Mouse (Mus musculus): ENCODE measurements around the gene Slc25a12. TPM values are rescaled to one million over a fixed set of nuclear protein-coding genes. Genes with fewer than 3 reads are reported as not detected.

The Slc25a12 gene
- polyA plus RNA-seq, 1 experiment: 40.7 TPM

DNA sequence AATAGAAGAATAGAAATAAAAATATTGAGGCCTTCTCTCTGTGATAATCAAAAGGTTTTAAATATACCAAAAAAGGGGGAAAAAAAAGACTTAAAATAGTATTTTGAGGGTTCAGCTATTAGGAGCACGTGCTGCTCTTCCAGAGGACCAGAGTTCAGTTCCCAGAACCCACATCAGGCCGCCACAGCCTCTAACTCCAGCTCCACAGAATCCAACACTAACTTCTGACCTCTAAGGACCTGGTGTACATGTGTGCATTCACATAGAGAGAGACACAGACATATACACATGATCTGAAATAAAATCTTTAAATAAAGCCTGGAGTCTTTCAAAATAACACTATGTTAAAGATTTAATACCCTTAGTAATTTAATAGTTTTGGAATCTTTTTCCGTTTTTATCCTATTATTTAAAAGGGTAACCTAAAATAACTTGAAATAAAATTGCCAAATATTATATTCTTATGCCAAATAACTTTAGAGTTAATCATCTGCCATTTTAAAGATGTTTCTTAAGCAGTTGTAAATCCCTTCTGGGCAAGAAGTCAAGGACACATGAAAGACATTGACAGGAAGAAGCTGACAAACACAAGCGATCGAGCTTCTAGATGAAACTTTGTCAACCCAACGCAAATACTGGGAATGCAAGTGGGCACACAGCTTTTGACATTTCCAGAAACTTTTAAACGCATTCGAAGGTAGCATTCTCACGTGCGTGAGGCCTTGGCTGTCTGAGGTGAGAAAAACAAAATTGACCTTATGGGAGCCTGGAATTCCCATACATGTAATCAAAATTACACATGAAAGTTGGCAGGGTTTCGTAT is 16.4 kb downstream of the Slc25a12 start:
- no peaks in the 10 kb centered on the region for H3K79me2 ChIP-seq (ENCODE audit: control insufficient read depth, insufficient read depth)
- TF ChIP-seq REST (IDR thresholded peaks at IDR 0.05; ENCODE audit: insufficient read depth, insufficient read length) (no peak), POLR2A (IDR thresholded peaks at IDR 0.05; ENCODE audit: insufficient read length, low read depth) (no peak), USF1 (IDR thresholded peaks at IDR 0.05; ENCODE audit: low read depth) (no peak), TCF12 (IDR thresholded peaks at IDR 0.05; ENCODE audit: insufficient read depth, poor library complexity, severe bottlenecking) (no peak), TCF3 (IDR thresholded peaks at IDR 0.05; ENCODE audit: insufficient read length, low read depth) (no peak), CEBPB (IDR thresholded peaks at IDR 0.05; ENCODE audit: insufficient read depth, poor library complexity, severe bottlenecking) (no peak), MYOD1 (IDR thresholded peaks at IDR 0.05; ENCODE audit: control insufficient read depth in 1 of 3, insufficient read length in 2 of 3, low read depth in 2 of 3) (no peak), POLR2AphosphoS2 (IDR thresholded peaks at IDR 0.05; ENCODE audit: insufficient read length, low read depth) (no peak)
- H3K27me3 ChIP-seq (ENCODE audit: control insufficient read depth, insufficient read depth, insufficient read length): no peaks in the 10 kb centered on the region
- no peaks in the 10 kb centered on the region for H3K36me3 ChIP-seq (ENCODE audit: control insufficient read depth, insufficient read depth)
- H3ac ChIP-seq (ENCODE audit: control insufficient read depth, insufficient read length): no peak overlapping the region
- no peak overlapping the region for H3K4me2 ChIP-seq (ENCODE audit: low read depth)
- H3K4me3 ChIP-seq: no peak overlapping the region

DNA sequence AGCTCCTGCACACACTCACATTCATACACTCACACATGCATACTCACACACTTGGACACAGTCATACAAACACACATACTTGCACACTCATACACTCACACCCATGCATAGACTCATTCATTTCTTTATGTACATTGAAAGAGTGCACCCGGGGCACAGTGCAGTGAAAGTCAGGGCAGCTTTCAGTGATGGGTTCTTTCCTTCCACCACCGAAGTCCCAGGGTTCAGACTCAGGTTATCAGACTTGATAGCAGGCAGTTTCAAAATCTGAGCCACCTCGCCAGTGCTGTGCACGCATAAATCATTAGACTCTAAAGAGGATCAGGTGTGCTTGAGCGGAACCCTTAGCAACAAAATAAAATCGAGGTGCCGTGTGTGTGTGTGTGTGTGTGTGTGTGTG is 17.4 kb downstream of the Slc25a12 start:
- Histone ChIP-seq H3ac (ENCODE audit: control insufficient read depth, insufficient read length) (no peak overlapping the region), H3K4me3 (no peak overlapping the region), H3K4me2 (ENCODE audit: low read depth) (no peak overlapping the region), H3K79me2 (ENCODE audit: control insufficient read depth, insufficient read depth) (no peaks in the 10 kb centered on the region), H3K27me3 (ENCODE audit: control insufficient read depth, insufficient read depth, insufficient read length) (no peaks in the 10 kb centered on the region), H3K36me3 (ENCODE audit: control insufficient read depth, insufficient read depth) (no peaks in the 10 kb centered on the region)
- TF ChIP-seq REST (IDR thresholded peaks at IDR 0.05; ENCODE audit: insufficient read depth, insufficient read length) (no peak), MYOD1 (IDR thresholded peaks at IDR 0.05; ENCODE audit: control insufficient read depth in 1 of 3, insufficient read length in 2 of 3, low read depth in 2 of 3) (no peak), POLR2A (IDR thresholded peaks at IDR 0.05; ENCODE audit: insufficient read length, low read depth) (no peak), MAX (IDR thresholded peaks at IDR 0.05; ENCODE audit: low read depth) (no peak), POLR2AphosphoS2 (IDR thresholded peaks at IDR 0.05; ENCODE audit: insufficient read length, low read depth) (no peak), TCF12 (IDR thresholded peaks at IDR 0.05; ENCODE audit: insufficient read depth, poor library complexity, severe bottlenecking) (no peak), MYOG (IDR thresholded peaks at IDR 0.05; ENCODE audit: control insufficient read depth in 1 of 3, insufficient read depth in 1 of 3, insufficient read length in 2 of 3, low read depth in 2 of 3) (no peak), TCF3 (IDR thresholded peaks at IDR 0.05; ENCODE audit: insufficient read length, low read depth) (no peak), E2F4 (IDR thresholded peaks at IDR 0.05; ENCODE audit: insufficient read depth) (no peak), SRF (IDR thresholded peaks at IDR 0.05; ENCODE audit: control insufficient read depth, insufficient read length, low read depth) (no peak)

DNA sequence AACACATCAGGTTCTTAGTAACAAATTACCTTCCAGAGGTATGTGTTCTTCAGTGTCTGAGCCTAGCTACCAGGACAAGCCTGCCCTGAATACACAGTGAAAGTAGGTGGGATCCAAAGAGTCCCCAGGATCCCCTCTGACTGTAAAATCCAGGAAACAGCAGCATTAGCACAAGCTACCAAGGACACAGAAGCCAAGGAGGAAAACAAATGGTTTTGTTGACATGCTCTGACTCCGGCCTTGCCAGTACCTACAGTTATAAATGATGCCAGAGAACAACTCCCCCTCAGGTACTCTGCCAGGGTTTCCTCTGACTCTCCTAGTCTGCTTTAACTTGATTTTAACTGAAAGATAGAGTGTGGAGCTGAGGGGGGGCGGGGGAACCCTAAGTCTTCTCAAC is 18.0 kb downstream of the Slc25a12 start:
- Histone ChIP-seq H3K79me2 (ENCODE audit: control insufficient read depth, insufficient read depth) (no peaks in the 10 kb centered on the region), H3K27me3 (ENCODE audit: control insufficient read depth, insufficient read depth, insufficient read length) (no peaks in the 10 kb centered on the region), H3K4me2 (ENCODE audit: low read depth) (no peak overlapping the region), H3K4me3 (no peak overlapping the region), H3K36me3 (ENCODE audit: control insufficient read depth, insufficient read depth) (no peaks in the 10 kb centered on the region), H3ac (ENCODE audit: control insufficient read depth, insufficient read length) (no peak overlapping the region)
- no peak for TF ChIP-seq CEBPB (IDR thresholded peaks at IDR 0.05; ENCODE audit: insufficient read depth, poor library complexity, severe bottlenecking)
- TF ChIP-seq POLR2AphosphoS2 (IDR thresholded peaks at IDR 0.05; ENCODE audit: insufficient read length, low read depth): no peak
- no peak for TF ChIP-seq MYOG (IDR thresholded peaks at IDR 0.05; ENCODE audit: control insufficient read depth in 1 of 3, insufficient read depth in 1 of 3, insufficient read length in 2 of 3, low read depth in 2 of 3)
- no peak for TF ChIP-seq USF1 (IDR thresholded peaks at IDR 0.05; ENCODE audit: low read depth)
- no peak for TF ChIP-seq TCF3 (IDR thresholded peaks at IDR 0.05; ENCODE audit: insufficient read length, low read depth)
- TF ChIP-seq E2F4 (IDR thresholded peaks at IDR 0.05; ENCODE audit: insufficient read depth): no peak
- no peak for TF ChIP-seq REST (IDR thresholded peaks at IDR 0.05; ENCODE audit: insufficient read depth, insufficient read length)

GRCm38 (mm10) chr2:71347732-71348490 is 19.6 kb downstream of the Slc25a12 start:
- TF ChIP-seq REST (IDR thresholded peaks at IDR 0.05; ENCODE audit: insufficient read depth, insufficient read length) (no peak), MYOD1 (IDR thresholded peaks at IDR 0.05; ENCODE audit: control insufficient read depth in 1 of 3, insufficient read length in 2 of 3, low read depth in 2 of 3) (no peak), TCF12 (IDR thresholded peaks at IDR 0.05; ENCODE audit: insufficient read depth, poor library complexity, severe bottlenecking) (no peak), SRF (IDR thresholded peaks at IDR 0.05; ENCODE audit: control insufficient read depth, insufficient read length, low read depth) (no peak), CEBPB (IDR thresholded peaks at IDR 0.05; ENCODE audit: insufficient read depth, poor library complexity, severe bottlenecking) (no peak), E2F4 (IDR thresholded peaks at IDR 0.05; ENCODE audit: insufficient read depth) (no peak), MYOG (IDR thresholded peaks at IDR 0.05; ENCODE audit: control insufficient read depth in 1 of 3, insufficient read depth in 1 of 3, insufficient read length in 2 of 3, low read depth in 2 of 3) (no peak), USF1 (IDR thresholded peaks at IDR 0.05; ENCODE audit: low read depth) (no peak), POLR2A (IDR thresholded peaks at IDR 0.05; ENCODE audit: insufficient read length, low read depth) (no peak), MAX (IDR thresholded peaks at IDR 0.05; ENCODE audit: low read depth) (no peak), POLR2AphosphoS2 (IDR thresholded peaks at IDR 0.05; ENCODE audit: insufficient read length, low read depth) (no peak)
- Histone ChIP-seq H3K4me3 (no peak overlapping the region), H3K27me3 (ENCODE audit: control insufficient read depth, insufficient read depth, insufficient read length) (no peaks in the 10 kb centered on the region), H3ac (ENCODE audit: control insufficient read depth, insufficient read length) (no peak overlapping the region), H3K4me2 (ENCODE audit: low read depth) (no peak overlapping the region), H3K79me2 (ENCODE audit: control insufficient read depth, insufficient read depth) (no peaks in the 10 kb centered on the region), H3K36me3 (ENCODE audit: control insufficient read depth, insufficient read depth) (no peaks in the 10 kb centered on the region)
